Mouse (Mus musculus) liver, postnatal 0 days (tissue): ENCODE measurements around the gene Ncan.

Experiments
- CTCF ChIP-seq: sonication (generic); IDR thresholded peaks from 2 replicates; pipeline ENCODE4 v1.5.1; 2016; ENCODE audit warnings: antibody characterized with exemption, low read depth
- EP300 ChIP-seq: IDR thresholded peaks from 2 replicates; pipeline ENCODE4 v1.6.1; 2016; ENCODE audit warnings: antibody characterized with exemption, low read depth, mild to moderate bottlenecking

DNA sequence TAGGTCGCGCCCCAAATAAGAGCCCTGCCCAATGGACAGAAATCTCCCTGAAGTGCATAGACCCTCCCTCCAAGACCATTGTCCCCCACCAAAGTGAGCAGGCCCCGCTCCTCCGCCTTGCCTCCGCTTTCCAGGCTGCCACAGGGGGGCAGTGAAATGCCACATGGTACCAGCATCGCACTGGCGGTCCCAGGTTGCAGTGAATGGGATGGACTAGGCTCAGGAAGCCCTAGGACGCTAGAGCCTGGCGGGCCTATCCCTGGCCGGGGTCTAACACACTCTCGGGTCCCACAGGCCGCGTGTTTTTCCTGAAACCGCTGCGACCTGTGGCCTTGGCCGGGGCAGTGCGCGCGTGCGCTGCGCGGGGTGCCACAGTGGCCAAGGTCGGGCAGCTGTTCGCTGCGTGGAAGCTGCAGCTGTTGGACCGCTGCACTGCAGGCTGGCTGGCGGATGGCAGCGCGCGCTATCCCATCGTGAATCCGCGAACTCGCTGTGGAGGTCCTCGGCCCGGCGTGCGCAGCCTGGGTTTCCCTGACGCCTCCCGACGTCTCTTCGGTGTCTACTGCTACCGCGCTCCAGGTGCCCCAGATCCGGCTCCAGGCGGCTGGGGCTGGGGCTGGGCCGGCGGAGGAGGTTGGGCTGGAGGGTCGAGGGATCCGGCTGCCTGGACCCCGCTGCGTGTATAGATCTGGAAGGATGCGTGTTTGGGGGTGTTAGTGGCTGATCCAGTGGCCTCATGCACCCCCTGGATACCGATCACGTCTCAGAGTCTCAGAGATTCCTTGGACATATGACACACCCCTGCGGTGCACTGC, 32.6 kb downstream of the Ncan start:
- peak; percentile 71 for TF ChIP-seq CTCF
- TF ChIP-seq EP300 = no peak
